Mouse (Mus musculus) natural killer cell, adult 2 months (primary cell): ENCODE data around the gene Wdr20.

Experiments used
- DNase-seq, 2 experiments: peaks; one replicate each; pipeline ENCODE4 v3.0.0; 2022; ENCODE audit warnings: low spot score in 2 of 2

Wdr20 gene

DNA sequence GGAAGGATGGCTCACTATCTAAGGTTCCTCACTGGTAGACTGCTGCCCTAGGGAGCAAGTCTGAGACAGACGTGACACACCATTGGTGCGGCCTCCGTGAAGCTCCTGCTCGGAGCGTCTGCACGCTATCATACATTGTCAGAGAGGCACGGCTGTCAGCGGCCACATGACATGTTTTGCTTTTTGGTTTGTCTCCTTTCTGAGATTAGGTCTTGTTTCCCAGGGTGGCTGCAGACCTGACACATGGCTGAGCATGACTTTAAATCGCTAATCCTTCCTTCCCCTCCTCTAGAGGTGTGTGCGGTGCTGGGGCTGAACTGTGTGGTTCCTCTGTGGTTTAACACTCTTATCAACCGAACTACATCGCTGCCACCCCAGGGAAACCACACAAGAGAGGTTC, 113.7 kb downstream of the Wdr20 start:
- DNase-seq: peak; percentile 28 to 39

DNA sequence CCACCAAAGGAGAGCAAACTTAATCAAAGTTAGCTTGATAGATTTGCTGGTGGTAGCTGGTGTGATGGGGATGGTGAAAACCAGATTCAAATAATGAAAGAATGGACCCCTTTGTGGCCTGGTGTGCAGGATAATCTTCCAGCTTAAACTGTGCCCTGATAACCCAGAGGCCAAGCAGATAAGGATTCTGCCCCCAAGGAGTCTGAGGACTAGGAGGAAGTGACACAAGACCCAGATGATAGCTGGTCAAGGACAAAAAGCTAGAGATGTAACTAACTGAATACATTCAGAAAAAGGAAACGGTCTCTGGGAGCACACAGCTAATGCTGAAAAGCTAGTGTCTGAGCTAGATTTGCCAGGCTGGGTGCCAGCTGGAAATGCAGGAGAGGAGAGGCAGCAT, 114.2 kb downstream of the Wdr20 start:
- DNase-seq: no peak
